ENCODE assay signal across 9 mouse cellular contexts in genomic region chr14:74252189-74253145, GRCm38 (mm10).
A peak's percentile ranks its signal among the peaks of the same experiment; 100 is the strongest.
DNase-seq lines count a peak whose midpoint lies in the region.
"Had no signal": no experiment of that assay in that cellular context is flagged by ENCODE, and none has a peak within 500 bp of the region (broad histone marks: within the 10 kb centered on the region; RNA-seq: fewer than 3 reads in every experiment).

No protein-coding gene starts in this region.

- DNase-seq in left cerebral cortex, adult 11 months (ENCODE audit: low spot score): peak; percentile 51
- DNase-seq in left cerebral cortex, postnatal 4 days: no peak
- DNase-seq in frontal cortex, postnatal 10 days (ENCODE audit: low spot score in 2 of 2): peak; percentile 13 to 45
- DNase-seq in layer of hippocampus, postnatal 36 days: peak; percentile 19 to 25
- peak; percentile 26 to 64 for DNase-seq in right cerebral cortex, postnatal 36 days (ENCODE audit: low spot score in 2 of 2)
- DNase-seq in adipocyte (ENCODE audit: low spot score): no peak
- no peak for DNase-seq in thymus, postnatal 0 days (ENCODE audit: low spot score)
- DNase-seq: gastrocnemius, postnatal 36 days; heart, postnatal 10 days had no signal

- intact Hi-C loops in left cerebral cortex, postnatal 4 days (cut with DNase I): no loop called here

Comparison
In these comparisons a context has a peak if more than half of its experiments do, and no peak if none do; other contexts are left out.
1. DNase-seq: peak in left cerebral cortex, adult 11 months (single experiment), frontal cortex, postnatal 10 days (2 of 2), layer of hippocampus, postnatal 36 days (2 of 2) and right cerebral cortex, postnatal 36 days (2 of 2); none in left cerebral cortex, postnatal 4 days (single experiment), adipocyte (single experiment) and thymus, postnatal 0 days (single experiment).